Mouse (Mus musculus) layer of hippocampus, adult 18-20 months (tissue): ENCODE measurements around the gene Cst6. TPM values are rescaled to one million over a fixed set of nuclear protein-coding genes. Genes with fewer than 3 reads are reported as not detected.

Source experiments
- DNase-seq, 2 experiments: peaks; one replicate each; pipeline ENCODE4 v3.0.0; 2022; ENCODE audit warnings: low spot score in 2 of 2
- total RNA-seq, 2 experiments: library from RNA; stranded (reverse); gene quantifications; 2 replicates each; pipeline ENCODE4 v1.2.3; 2021

The Cst6 gene
- total RNA-seq, 2 experiments from 2014 or later, result 8.6 to 10.4 TPM

GRCm38 (mm10) chr19:5353609-5354008, 4.2 kb upstream of the Cst6 start:
- DNase-seq, result no peak

- peak in 1 of 2 experiments; percentile 19 for DNase-seq
Measured at GRCm38 (mm10) chr19:5348526-5349501, 560 bp downstream of the Cst6 start.

- no peak for DNase-seq
Measured at GRCm38 (mm10) chr19:5348064-5348463, 1.3 kb downstream of the Cst6 start.

GRCm38 (mm10) chr19:5345297-5346131, 3.9 kb downstream of the Cst6 start:
- no peak for DNase-seq

GRCm38 (mm10) chr19:5341360-5341759, 8.0 kb downstream of the Cst6 start:
- DNase-seq, result no peak

GRCm38 (mm10) chr19:5337975-5338374, 11.4 kb downstream of the Cst6 start:
- peak; percentile 30 to 88 for DNase-seq

GRCm38 (mm10) chr19:5335441-5335840, 13.9 kb downstream of the Cst6 start, which contains the start of gene Catsper1:
Gene Catsper1 (plus strand): TSS chr19:5335741.
- DNase-seq, result no peak

- DNase-seq, result no peak
Measured at GRCm38 (mm10) chr19:5334741-5335140, 14.6 kb downstream of the Cst6 start.

- DNase-seq, result no peak
Measured at GRCm38 (mm10) chr19:5327970-5328369, 21.4 kb downstream of the Cst6 start.

GRCm38 (mm10) chr19:5323801-5324200, 25.6 kb downstream of the Cst6 start:
- DNase-seq, result no peak

- no peak for DNase-seq
Measured at GRCm38 (mm10) chr19:5313189-5313588, 36.2 kb downstream of the Cst6 start.

- no peak for DNase-seq
Measured at GRCm38 (mm10) chr19:5309025-5309424, 40.3 kb downstream of the Cst6 start.

GRCm38 (mm10) chr19:5306968-5307734, 42.2 kb downstream of the Cst6 start:
- no peak for DNase-seq

- no peak for DNase-seq
Measured at GRCm38 (mm10) chr19:5306279-5306678, 43.1 kb downstream of the Cst6 start.

GRCm38 (mm10) chr19:5302455-5302854, 46.9 kb downstream of the Cst6 start:
- peak in 1 of 2 experiments; percentile 47 for DNase-seq

- no peak for DNase-seq
Measured at GRCm38 (mm10) chr19:5300588-5300987, 48.8 kb downstream of the Cst6 start.

- DNase-seq, result peak; percentile 61 to 67
Measured at GRCm38 (mm10) chr19:5297903-5298800, 51.2 kb downstream of the Cst6 start, which contains the start of gene Gal3st3. Gene Gal3st3 (plus strand): TSS chr19:5298331.

- DNase-seq, result peak; percentile 78 to 89
Measured at GRCm38 (mm10) chr19:5296630-5297029, 52.7 kb downstream of the Cst6 start.

GRCm38 (mm10) chr19:5295736-5296075, 53.7 kb downstream of the Cst6 start:
- no peak for DNase-seq
